Mouse (Mus musculus) hematopoietic multipotent progenitor cell, adult 10-12 weeks (in vitro differentiated cells): Measurements from ENCODE around the gene Scrn3. TPM values are rescaled to one million over a fixed set of nuclear protein-coding genes. Genes with fewer than 3 reads are reported as not detected.

ENCODE experiments used
- polyA plus RNA-seq: library from polyadenylated mRNA; stranded (reverse); fragments of >175 nt; gene quantifications from 2 replicates; pipeline ENCODE4 v1.2.3, GENCODE M21; 2012; ENCODE audit warnings: low replicate concordance

Scrn3 gene
- 0.37 and 1.4 TPM in 2 replicates for polyA plus RNA-seq

GRCm38 (mm10) chr2:73312152-73313116 is at the start of gene Scrn3, which contains the start of gene Cir1:
Scrn3 (plus strand) TSS chr2:73312601.
Cir1 (minus strand) TSS chr2:73312701.

GRCm38 (mm10) chr2:73271459-73272161 is 40.8 kb upstream of the Scrn3 start, which contains the start of gene Sp9:
Sp9 (plus strand) TSS chr2:73271925.

GRCm38 (mm10) chr2:73386356-73387046 is 74.1 kb downstream of the Scrn3 start, which contains the start of gene Gpr155:
Gpr155 (minus strand) TSS chr2:73386572.

Other genes starting within 250 kb of the Scrn3 start
- gene Ola1, start 93.7 kb upstream of the Scrn3 start, polyA plus RNA-seq = 7.4 and 17.0 TPM in 2 replicates
- gene Sp9, start 40.7 kb upstream of the Scrn3 start, polyA plus RNA-seq = not detected in 2 replicates
- 8.4 and 13.8 TPM in 2 replicates for gene Cir1, start 100 bp downstream of the Scrn3 start, polyA plus RNA-seq
- gene Gpr155, start 74.0 kb downstream of the Scrn3 start, polyA plus RNA-seq = 2.3 and 5.0 TPM in 2 replicates
- 639 and 2,097 TPM in 2 replicates for gene Wipf1, start 217.1 kb downstream of the Scrn3 start, polyA plus RNA-seq